Mouse (Mus musculus) CD8-positive naive resting alpha-beta T cell, adult 2 months (primary cell): Measurements from ENCODE around the gene Rbl1.

ENCODE experiments used
- DNase-seq, 2 experiments: peaks; one replicate each; pipeline ENCODE4 v3.0.0; 2022; ENCODE audit warnings: low read depth in 2 of 2, low spot score in 2 of 2

Gene Rbl1

GRCm38 (mm10) chr2:157134479-157134931 lies 69.8 kb downstream of the Rbl1 start:
- DNase-seq, result peak; percentile 31 to 39

- DNase-seq, result no peak
Measured at GRCm38 (mm10) chr2:157133769-157134478, 70.4 kb downstream of the Rbl1 start.

DNA sequence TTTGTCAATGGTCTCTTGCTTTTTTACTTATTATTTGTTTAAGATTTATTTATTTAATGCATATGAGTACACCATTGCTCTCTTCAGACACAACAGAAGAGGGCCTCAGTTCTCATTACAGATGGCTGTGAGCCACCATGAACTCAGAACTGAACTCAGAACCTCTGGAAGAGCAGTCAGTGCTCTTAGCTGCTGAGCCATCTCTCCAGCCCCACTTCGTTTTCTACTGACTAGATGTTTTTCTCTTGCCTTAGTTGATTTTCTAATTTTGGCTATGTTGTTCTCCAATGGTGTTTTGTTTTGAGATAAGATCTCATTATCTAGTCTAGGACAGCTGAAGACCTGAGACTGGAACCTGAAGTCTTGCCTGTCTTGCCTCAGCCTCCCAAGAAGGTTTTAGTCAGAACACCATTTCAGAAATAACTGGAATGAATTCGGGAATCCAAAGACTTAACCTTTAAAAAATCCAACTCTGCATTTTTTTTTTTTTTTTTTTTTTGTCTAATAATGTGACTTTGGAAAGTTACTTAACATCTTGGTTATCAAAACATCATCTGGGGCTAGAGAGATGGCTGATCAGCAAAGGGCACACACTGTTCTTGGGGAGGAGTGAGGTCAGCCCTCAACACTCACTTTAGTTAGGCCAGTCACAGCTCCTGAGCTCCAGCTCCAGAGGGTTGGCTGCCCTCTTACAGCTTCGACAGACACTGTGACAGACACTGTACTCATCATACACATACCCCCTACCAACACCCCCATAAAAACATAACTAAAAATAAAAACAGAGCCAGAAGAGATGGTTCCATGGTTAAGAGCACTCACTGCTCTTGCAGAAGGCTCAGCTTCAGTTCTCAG lies 71.4 kb downstream of the Rbl1 start:
- no peak for DNase-seq

DNA sequence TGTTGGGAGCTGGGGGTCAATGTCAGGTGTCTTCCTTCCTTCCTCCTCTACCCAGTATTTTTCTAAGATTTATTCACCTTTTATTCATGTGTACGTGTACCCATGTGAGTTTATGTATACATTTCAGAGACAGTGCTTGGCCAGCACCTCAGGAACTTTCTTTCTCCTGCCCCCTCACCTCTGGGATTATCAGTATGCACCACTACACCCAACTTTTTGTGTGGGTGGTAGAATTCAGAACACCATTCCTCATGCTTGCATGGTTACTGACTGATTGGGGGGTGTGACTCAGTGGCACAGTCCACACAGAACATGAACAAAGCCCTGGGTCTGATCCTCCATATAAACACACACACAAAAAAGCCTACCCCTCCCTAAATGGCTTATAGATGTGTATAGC lies 72.2 kb downstream of the Rbl1 start:
- DNase-seq, result no peak

GRCm38 (mm10) chr2:157130813-157131514 lies 73.4 kb downstream of the Rbl1 start:
- DNase-seq, result no peak

- DNase-seq, result no peak
Measured at GRCm38 (mm10) chr2:157129601-157130164, 74.7 kb downstream of the Rbl1 start.

DNA sequence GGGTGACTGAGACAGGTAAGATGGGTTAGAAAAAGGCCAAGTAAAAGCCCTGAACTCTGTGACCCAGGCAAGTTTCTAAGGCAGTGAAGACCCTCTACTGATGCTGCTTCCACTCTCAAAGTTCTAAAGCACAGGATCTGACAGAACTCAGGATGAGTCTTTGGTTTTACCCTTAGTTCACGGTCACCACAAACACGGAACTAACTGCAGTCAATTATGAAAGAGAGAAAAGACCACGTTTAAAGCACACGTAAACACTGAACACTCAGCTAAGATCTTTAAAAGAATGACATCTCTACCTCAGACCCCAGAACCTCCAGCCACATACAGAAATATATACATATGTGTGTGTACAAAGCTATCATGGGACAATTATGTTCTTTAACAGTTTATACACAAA lies 75.2 kb downstream of the Rbl1 start:
- DNase-seq, result no peak

GRCm38 (mm10) chr2:157128072-157128471 lies 76.3 kb downstream of the Rbl1 start:
- no peak for DNase-seq

DNA sequence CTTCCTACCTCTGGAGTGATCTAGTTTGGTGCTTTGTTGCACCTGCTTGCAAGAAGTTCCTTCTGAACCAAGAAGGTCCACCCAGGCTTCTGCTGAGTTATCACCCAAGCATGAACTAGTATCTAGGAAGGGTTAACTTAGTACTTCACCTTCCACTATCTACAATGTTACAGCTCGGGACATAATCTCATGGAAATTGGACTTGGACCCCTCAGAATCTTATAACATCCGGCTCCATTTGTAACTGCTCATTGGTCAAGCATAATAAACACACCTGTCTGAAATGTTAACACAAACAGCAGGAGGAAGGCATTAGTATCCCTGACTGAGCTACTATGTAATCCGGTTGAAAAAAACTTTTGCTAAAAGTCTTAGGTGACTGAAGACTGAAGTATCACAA lies 77.0 kb downstream of the Rbl1 start:
- no peak for DNase-seq

DNA sequence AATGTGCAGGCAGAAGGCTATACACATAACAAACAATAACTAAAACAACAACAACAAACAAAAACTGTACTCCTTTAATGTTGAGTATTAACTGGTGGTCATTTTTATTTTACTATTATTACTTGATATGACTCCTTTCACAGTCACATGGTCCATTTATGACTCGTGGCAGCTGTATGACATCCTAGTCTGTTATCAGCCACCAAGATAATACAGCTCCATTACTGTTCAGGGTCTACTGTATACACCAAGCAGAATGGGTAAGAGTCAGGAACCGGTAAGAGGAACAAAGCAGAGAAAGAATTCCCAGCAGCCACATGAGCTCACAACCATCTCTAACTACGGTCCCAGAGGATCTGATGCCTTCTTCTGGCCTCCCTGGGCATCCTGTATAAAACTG lies 79.1 kb downstream of the Rbl1 start:
- no peak for DNase-seq

GRCm38 (mm10) chr2:157121766-157122165 lies 82.6 kb downstream of the Rbl1 start:
- peak; percentile 72 to 80 for DNase-seq

DNA sequence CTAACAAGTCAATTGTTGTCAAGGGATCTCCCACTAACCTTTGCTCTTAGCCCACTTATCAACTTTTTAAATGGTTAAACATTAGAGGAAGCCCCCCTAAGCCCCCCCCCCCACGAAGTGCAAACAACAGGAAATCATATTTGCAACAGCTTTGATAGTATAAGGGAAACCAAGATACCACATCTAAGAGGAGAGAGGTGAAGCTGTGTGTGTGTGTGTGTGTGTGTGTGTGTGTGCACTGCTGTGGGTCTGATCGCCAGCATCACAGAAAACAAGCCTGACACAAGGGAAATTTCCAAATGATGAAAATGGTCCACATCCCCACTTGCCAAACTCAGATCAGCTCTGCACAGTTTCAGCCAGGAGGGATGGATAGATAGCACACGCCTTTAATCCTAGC lies 85.3 kb downstream of the Rbl1 start:
- DNase-seq, result peak; percentile 56 to 74

GRCm38 (mm10) chr2:157118556-157118955 lies 85.8 kb downstream of the Rbl1 start:
- no peak for DNase-seq

GRCm38 (mm10) chr2:157116964-157117363 lies 87.4 kb downstream of the Rbl1 start:
- peak in 1 of 2 experiments; percentile 51 for DNase-seq

GRCm38 (mm10) chr2:157108236-157108635 lies 96.1 kb downstream of the Rbl1 start:
- no peak for DNase-seq

DNA sequence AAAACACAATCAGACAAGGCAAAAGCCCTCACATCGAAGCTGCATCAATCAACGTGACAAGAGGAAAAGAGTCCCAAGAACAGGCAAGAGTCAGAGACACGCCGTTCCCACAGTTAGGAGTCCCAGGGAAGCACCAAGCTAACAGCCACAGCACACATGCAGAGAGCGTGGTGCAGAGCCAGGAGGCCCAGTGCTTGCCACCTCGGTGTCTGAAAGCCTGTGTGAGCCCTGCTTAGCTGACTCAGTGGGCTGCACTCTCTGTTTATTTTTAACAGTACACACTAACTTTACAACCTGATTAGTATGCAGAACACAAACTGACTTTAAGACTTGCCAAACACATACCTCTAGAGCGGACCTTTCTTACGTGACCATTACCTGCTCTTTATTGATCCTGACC lies 99.9 kb downstream of the Rbl1 start:
- no peak for DNase-seq

DNA sequence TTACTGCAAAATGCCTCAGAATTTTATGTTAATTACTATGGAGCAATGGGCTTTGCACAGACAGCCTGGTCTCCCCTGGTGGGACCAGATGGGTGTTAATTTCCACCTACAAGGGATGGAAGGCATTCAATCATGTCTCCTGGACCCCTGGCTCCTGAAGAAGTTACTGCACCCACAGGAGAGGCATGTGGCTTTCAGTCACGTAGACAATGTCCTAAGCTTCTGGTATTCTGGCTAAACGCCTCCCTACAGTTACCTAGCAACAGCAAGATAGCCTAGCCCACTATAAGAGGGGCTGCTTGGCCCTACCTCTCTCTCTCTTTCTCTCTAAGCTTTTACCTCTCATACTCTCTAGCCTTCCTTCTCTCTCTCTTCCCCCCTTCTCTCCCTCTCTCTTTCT lies 102.1 kb downstream of the Rbl1 start:
- DNase-seq, result no peak

DNA sequence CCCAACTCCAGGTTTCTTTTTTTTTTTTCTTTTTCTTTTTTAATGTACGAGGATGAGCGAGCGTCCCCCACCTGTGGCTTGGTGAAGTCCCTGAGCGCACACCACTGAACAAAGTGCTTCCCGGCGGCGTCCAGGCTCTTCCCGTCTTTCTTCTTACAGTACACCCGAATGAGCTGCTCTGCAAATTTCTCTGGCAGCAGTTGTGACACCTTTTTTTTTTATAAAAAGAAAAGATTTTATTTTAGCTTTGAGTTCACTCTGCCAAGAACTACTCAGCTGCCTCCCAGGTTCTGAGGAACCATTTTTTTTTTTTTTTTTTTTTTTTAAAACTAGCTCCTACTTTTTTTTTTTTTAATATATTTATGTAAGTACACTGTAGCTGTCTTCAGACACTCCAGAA lies 102.7 kb downstream of the Rbl1 start:
- DNase-seq, result no peak

GRCm38 (mm10) chr2:157100319-157100605 lies 104.1 kb downstream of the Rbl1 start:
- DNase-seq, result no peak

- DNase-seq, result no peak
Measured at GRCm38 (mm10) chr2:157099532-157100318, 104.6 kb downstream of the Rbl1 start.
